Mouse (Mus musculus) thymus, postnatal 14 days (tissue): Measurements from ENCODE around the gene Eif3l.

Source experiments
- DNase-seq: peaks from one replicate; pipeline ENCODE4 v3.0.0; 2021

The Eif3l gene

DNA sequence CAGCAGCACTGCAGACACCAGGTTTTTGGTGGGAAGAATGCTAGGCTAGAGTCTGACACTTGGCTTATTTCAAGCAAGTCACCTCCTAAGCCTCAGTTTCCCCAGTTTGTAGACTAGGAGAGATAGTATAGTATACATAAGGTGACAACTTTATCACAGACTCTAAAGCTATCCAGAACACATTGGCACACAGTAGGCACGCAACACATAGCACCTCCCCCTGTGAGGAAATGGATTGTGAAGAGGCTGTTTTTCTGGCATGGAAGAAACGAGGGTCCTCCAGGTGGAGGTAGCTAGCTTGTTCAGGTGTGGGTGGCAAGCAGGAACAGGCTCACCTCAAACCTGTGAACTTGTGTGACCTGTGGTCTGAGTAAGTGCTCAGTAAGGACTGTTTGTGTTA, 24.0 kb upstream of the Eif3l start:
- no peak for DNase-seq

DNA sequence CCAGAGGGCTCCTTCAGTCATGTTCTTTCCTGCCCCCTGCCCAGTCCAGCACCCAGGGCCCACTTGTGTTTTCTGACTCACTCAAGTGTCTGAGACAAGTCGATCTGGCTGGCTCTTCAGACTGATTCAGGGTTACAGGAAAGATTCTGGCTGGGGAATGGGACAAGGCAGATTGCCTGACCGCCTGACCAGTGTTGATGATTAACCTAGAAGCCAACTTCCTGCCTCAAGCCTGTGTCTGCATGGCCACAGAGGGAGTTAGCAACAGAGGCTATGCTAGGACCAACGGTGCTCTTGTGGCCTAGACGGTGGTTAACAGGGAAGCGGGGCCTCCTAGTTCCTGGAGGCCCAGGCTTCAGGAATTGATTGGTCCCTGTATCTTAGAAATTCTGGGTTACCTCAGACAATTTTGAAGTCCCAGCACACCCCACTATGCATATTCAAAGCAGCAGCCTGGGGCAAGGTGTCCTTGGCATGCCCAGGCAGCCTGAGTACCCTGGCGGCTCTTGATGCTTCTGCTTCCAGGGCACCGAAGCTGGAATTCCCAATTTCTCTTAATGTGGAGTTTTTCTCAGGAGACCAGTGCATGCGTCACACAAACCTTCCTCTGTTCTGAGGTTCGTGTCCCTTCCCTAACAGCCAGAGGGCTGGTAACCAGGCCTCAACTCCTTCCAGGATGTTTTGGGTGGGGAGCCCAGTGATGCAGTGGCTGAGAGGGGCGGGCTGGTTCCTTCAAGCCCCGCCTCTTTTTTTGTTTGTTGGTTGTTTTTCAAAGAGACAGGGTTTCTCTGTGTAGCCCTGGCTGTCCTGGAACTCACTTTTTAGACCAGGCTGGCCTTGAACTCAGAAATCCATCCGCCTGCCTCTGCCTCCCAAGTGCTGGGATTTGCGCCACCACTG, 23.3 kb upstream of the Eif3l start:
- no peak for DNase-seq

DNA sequence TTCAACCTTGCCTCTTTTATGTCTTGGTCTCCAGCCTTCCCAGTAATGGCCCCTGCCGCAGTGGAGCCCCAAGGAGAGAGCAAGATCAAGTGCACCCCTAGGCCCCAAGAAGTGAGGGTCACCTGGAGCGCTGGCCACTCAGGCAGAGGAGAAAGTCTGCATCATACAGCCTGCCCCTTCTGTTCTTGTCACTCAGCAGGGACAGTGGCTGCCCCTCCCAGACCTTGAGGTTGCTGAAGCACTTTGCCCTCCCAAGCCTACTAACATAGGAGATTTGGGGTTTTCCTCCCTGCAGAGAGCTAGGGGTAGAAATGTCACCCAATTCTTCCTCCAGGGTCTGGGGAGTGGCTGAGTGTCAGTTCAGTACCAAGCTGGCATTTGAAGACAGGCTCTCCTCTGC, 22.6 kb upstream of the Eif3l start:
- no peak for DNase-seq

DNA sequence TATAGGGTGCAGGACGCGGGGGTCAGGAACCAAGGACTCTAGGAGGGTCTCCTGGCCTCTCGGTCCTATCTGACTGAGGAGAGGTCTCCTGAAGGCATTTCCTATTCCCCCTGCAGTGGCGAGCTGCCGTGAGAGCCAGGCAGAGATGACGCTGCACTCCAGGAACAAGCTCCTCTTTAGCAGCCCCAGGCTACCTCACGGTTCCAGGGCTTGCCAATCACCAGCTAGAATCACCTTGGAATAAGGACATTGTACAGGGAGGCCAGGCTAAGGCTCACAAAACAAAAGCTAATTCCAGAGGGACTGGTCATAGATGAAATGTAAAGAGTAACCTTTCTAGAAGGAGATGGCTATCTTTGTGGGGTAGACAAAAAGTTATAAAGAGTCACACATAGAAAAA, 18.4 kb upstream of the Eif3l start:
- DNase-seq, result no peak

DNA sequence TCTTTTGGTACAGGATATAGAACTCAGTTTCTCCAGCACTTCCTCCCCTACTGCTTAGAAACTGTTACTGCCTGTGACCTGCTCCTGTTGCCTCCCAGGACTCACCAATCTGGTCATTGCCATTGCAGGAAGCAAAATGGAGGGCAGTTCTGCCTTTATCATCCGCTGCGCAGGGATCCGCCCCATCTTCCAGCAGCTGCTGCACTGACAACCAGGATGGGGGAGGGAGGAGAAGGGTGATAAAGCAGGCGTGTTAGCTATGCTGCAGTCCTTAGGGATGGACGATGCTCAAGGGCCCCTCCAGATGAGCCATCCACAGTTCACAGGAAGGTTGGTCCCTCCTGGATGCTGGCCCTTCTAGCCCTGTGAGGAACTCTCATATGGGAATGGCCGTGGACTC, 17.1 kb upstream of the Eif3l start:
- no peak for DNase-seq

DNA sequence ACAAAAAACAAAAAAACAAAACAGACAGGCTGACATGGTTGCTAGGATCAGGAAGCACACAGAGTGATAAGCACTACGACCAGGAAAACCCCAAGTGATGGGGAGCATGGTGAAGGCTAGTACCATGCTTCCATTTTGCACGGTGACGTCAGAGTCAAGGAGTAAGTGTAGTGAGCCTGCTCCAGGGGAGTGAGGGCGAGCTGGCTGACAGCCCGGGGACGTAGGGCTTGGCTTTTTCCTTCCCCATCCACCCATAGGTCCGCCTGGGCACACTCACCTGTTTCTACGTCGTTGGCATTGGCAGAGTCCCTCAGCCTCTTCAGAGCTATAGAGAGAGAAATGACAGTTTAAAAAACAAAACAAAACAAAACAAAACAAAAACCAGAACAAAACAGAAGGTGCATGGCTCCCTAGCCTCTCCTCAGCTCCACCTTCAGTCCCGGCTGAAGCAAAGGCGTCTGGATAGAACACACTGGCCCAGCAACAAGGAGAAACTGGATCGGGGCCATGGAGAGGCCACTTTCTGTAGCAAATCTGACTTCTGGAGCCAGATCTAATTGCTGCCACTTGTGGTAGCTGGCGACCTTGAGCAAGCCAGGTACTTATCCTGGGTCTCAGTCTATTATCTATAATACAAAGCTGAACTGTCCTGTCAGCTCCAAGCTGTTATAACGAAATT, 14.0 kb upstream of the Eif3l start:
- no peak for DNase-seq

DNA sequence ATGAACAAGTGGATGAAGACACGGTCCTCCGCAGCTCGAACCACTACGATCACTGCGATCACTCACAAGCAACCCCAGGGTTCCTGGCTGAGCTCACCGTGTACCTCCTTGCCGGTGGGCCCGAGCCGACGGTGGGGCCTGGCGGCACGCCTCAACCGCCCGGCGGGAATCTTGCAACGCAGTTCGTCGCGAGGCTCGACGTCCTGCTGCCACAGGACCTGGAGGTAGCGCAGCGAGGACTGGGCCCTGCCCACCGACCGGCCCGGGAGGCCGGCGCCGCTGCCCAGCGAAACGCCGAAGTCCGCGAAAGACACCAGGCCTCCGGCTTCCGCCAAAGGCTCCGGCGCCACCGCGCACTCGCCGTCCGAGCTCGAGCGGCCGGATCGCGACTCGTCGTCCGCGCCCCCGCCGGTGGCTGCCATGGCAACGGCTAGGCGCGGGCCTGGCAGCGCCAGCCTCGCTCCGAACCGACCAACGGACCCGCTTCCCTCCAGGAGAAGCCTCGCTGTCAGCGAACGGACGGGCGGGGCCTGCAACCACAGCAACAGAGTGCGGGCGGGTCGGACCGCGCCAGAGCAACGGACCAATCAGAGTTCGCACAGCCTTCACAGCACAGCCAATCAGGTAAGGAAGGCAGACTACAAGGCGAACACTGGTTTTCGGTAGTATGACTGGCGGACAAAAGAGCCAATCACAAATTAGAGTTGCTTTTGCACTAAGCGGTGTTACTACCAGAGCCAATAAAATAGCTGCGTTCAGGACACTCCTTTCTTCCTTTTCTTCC, 12.4 kb upstream of the Eif3l start, which contains the start of gene Ankrd54:
Gene Ankrd54 (minus strand): TSS at position 518 of the 784 bp plus-strand sequence.
- DNase-seq, result peak; percentile 96

DNA sequence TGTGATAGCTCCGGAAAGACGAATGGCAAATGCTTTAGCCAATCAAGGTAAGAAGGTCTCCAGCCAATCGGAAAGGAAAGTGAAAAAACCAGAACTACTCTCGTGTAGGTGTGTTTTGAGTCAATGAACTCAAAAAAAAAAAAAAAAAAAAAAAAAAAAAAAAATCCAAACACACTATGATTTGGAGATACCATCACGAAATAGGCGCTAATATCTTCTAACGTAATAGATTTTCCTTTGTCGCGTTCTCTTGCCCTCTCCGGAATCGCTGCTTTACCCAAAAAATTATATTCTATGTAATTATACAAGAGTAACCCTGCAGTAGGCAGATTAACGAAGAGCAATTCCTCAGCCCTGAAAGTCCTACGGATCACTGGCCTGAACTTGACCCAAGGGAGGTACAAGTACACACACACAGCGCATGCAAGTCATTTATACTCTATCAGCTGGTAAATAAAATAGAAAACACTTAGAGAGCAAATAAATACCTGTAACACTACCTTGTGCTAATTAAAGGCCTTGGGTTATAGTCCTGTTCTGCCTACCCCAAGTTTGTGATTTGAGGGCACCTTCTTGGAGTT, 11.7 kb upstream of the Eif3l start:
- no peak for DNase-seq

DNA sequence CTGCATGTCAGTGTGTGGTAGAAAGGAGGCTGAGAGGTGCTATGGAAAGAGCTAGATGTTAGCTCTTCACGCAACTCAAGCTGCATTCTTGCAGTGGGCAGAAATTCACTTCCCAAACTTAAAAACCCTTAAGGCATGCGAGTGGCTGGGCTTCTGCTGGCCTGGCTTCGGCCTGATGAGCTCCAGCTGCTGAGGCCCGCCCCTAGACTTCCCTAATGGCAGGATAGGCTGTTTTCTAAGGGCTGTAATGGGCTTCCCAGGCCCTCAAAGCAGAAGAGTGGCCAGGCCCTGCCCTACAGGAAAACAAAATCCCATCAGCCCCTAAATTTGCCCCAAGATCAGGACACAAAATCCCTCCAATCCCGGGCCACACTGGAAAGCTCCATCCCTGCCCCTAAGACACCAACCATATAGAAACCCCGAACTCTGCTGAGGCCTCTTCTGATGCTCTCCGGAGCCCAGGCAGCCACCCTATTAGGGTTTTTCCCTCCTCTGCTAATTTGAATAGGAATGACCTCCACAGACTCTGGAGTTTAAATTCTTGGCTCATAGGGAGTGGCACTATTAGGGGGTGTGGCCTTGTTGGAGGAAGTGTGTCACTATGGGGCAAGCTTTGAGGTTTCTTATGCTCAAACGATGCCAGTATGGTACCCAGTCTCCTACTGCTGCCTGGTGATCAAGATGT, 9.8 kb upstream of the Eif3l start:
- no peak for DNase-seq

DNA sequence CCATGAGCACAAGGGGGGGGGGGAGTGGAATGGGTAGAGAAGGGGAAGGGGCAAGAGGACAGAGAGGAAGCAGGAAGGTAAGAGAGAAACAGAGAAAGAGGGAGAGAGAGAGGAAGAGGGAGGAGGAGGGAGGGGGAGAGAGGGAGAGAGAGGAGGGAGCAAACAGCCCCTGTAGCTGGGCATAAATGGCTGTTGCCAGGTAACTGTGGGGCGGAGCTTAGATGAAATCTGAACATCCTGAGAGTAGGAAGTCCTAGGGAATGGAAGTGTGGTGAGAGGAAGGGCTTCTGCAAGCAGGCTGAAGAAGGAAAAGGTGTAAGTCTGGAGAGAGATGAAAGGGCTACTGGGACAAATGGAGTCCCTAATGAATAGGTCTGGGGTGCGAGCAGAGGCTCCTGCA, 8.7 kb upstream of the Eif3l start:
- DNase-seq, result no peak

DNA sequence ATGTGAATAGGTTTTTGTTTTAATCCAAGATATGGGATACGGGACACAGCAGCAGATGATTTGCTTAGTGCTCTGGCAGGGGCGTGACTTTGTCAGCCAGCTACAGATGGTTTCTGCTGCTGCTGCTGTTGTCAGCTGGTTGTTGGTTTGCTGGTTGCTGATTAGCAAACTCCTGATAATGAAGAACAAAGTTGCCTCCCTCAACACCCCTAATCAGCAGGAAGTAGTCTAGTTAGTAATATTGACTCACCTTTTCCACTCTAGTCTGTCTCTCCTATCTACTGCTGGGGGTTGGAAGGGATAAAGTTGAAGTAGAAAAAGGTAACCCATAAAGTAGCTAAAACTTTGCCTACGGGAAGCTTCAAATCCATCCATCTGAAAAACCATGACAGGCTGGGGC, 7.3 kb upstream of the Eif3l start:
- no peak for DNase-seq

DNA sequence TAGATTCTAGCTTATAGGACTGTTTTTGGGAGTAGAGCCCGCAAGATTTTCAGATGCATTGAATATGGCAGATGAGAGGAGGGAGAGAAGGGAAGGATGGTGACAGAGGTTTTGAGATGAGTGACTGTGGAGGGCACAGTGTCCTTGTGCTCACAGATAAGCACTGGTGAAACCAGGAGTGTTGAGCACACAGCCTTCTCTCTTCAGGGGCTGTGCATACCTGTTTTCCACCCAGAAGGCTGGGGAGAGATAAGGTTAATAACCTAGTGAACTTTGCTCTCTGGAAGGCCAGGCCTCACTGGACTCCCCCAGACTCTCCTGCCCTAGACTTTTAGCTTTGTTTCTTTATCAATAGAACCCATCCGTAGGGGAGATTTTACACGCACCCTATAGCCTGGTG, 6.6 kb upstream of the Eif3l start:
- DNase-seq, result no peak

DNA sequence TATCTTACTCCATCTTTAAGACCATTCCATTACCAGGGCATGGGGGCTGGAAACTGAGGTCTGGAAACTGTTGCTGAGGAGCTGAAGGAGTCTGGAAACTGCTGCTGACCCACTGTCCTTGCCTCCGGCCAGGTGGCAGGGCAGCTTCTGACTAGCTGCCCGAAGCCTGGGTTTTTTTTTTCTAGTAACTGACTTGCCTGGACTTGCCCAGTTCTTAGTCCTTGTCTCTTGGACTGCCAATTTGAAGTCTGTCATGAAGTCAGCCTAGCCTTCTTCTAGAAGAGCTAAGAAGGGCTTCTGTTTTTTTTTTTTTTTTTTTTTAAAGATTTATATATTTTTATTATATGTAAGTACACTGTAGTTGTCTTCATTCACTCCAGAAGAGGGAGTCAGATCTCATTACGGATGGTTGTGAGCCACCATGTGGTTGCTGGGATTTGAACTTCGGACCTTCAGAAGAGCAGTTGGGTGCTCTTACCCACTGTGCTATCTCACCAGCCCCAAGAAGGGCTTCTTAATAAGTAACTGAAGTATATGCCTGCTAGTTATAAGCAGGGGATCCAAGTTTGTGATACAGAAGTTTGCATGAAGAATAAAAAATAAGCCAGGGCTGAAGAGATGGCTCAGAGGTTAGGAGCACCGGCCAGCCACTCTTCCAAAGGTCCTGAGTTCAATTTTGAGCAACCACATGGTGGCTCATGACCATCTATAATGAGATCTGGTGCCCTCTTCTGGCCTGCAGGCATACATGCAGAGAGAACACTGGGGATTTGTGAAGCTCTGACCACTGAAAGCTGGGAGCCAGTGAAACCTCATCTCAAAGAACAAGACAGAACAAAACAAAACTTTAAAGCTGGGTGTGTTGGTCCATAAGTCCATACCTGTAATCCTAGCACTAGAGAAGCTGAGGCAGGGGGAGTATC, 3.6 kb upstream of the Eif3l start:
- peak; percentile 45 for DNase-seq

DNA sequence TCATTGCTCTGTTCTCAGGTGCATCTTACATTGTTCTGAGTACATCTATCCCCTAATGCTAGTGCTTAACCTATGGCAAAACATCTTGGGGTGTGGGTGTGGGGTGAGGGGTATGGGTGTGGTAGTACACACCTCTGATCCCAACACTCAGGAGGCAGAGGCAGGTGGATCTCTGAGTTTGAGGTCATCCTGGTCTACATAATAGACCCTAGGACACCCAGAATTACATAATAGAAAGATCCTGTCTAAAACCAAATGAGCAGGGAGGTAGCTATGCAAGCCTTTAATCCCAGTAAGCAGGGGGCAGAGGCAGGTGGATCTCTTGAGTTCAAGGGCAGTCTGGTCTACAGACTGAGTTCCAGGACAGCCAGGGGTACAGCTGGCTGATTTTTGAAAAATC, 1.2 kb upstream of the Eif3l start:
- no peak for DNase-seq

DNA sequence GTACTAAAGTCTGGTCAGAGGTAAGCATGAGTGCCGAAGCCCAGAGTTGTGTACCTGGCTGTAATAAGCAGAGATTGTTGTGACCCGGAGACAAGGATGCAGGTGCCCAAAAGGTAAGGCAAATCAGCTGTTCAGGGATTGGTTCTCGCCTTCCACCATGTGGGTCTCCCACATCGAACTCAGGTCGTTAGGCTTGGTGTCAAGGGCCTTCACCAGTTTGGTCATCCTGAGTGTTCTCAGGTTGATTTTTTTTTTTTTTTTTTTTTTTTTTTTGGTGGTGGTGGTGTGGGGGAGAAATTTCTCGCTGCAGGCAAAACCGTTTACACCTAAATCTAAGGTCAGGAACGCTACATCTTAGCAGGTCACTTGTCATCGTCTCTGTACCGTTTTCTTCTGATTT, 533 bp upstream of the Eif3l start:
- no peak for DNase-seq

DNA sequence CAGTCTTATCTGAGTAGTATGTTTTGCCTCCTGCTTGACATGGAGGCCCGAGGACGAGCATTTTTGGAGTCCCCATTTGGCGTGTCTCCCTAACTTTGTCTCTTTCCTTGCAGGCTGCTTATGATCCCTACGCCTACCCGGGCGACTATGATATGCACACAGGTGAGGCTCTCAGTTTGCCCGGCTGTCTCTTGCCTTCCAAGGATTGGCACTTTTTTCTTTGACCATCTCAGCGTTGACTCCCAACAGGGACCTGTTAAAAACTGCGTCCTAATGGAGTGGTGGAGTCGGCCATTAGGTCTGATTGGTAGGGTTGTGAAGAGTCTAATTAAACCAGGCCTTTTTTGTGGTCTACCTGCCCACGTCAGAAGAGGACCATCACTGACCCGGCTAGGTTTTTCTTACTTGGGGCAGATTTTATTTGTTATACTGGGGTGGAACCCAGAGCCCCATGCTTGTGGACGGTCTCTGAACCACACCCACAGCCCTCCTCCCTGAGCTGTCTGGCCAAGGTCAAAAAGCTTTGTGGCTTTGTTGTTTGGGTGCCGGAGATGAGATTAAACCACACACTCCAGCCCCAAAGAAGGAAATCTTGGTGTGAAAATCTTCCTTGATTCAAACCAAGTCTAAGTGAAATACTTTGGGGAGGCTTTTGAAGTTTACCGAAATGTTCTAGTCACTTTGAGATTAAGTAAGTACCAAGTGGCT, 833 bp downstream of the Eif3l start:
- no peak for DNase-seq

DNA sequence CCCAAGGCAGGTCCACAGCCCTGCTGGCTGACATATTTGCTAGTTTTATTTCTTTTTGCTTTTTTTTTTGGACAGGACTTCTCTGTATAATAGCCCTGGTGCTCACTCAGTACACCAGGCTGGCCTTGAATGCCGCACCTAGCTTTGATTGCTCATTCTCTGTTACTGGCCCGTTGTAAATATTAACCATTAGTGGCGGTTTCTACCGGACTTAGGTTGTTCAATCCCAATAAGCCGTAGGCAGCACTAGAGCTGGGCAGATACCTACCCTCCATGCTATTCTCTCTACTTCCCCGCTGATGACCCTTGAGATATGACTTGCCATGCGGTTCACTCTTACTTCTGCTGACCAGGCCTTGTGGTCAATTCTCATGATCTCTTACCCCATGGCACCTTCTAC, 4.6 kb downstream of the Eif3l start:
- no peak for DNase-seq

DNA sequence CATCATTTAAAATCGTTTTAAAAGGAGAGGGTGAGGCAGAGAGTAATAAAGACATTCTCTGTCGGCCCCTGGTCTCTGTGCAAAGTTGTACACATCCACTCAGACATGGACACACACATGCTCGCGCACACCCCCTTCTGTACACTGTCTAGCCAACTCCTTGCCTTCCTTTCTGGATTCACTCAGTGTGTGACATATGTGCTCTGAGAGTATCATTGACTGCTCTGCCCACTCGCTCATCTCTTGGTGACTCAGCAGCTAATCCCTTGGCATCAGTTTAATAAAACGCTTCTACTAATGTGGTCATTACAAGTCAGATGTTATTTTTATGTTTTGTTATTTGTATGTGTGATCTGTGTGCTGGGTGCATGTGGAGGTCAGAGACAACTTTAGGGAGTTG, 17.3 kb downstream of the Eif3l start:
- DNase-seq, result no peak

DNA sequence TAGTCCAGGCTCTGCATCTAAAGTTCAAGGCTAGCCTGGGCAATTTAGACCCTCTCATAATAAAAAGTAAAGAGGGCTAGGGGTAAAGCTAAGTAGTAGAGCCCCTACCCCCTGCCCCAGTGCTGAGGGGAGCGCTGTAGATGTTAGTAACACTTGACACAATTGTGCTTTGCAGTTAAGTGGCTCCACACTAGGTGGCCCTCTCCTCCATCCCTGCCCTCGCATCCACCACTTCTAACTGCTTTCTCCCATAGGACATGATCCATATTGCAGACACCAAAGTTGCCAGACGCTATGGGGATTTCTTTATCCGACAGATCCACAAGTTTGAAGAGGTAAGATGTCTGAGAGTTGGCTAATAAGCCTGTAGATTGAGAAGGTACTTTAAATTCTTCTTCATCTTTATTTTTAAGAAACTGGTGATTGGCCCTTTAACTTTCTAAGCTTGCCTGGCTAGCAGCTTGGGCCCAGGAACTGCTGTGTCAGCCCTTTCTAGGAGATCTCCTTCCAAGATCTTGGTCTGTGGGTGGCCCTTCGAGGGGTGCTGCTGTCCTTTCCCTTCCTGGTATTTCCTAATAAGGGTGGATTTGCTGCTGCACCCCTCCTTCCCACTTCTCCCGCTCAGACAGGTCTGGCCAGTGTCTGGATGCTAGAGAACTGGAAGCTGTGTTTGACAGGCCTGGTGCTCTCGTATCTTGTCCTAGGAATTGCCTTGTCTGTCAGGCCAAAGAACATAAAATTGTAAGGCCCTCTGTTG, 18.3 kb downstream of the Eif3l start:
- DNase-seq, result no peak

DNA sequence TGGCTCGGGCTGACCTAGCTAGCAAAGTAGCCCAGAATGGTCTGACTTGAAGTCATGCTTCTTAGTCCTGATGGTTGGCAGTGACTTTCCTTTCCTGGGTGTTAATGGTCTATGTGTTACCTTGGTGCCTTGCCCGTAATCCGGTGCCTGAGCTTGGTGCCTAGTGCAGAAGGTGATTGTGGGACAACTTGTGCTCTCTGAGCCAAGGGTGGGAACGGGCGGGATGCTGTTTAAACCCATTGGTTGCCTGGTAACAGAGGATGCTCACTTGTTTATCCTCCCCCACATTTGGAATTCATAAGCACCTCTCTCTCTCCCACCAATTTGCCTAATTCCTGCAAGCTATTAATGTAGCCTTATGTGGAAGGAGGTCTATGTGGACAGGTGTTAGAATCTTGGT, 20.5 kb downstream of the Eif3l start:
- DNase-seq, result no peak
